Mouse (Mus musculus): ENCODE measurements around the gene Cars2. TPM values are rescaled to one million over a fixed set of nuclear protein-coding genes. Genes with fewer than 3 reads are reported as not detected.
"Not testable (repeated sequence)": the region's sequence is repeated elsewhere in the genome, so short reads cannot be mapped to it uniquely, and the experiment has no call there.

Cars2 gene
- total RNA-seq, 2 experiments from 2014 or later: 20.5 to 24.3 TPM

DNA sequence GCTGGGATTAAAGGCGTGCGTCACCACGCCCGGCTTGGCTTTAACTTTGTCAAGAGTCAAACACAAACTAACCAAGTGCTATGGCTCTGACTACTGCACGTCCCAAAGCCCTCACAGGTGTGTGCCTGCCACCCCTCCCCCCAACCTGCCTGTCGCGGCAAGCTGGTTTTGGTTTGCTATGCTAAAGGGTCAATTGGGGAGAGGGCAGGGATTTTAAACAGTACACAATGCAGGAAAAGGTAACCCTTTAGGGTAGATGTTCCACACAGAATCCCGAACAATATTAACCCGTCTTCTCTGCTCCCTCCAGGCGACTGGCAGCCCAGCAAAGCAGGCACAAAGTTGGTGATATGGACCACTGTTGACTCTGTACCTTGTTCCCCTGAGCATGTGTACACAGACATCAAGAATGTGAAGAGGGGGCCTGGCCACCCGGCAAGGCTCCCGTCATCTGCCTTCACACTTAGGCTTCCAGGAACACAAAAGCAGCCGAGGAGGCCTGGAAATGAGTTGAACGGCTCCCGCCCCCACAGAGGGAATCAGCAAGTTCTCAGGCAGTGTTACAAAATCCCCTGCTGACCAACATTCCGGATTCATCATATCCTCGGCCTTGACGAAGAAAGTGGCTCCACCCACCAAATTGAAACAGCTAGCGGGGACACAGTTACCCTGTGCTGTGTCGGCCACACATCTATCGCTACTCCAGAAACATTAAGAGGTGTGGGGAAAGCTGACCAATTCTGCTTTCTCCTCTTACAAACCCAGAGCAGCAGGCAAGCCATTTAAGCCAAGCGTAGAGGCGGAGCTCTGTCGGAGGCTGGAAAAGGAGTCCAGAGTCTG lies 74.0 kb downstream of the Cars2 start:
- DNase-seq (ENCODE audit: low spot score in 2 of 2): peak in 1 of 2 experiments; percentile 39

DNA sequence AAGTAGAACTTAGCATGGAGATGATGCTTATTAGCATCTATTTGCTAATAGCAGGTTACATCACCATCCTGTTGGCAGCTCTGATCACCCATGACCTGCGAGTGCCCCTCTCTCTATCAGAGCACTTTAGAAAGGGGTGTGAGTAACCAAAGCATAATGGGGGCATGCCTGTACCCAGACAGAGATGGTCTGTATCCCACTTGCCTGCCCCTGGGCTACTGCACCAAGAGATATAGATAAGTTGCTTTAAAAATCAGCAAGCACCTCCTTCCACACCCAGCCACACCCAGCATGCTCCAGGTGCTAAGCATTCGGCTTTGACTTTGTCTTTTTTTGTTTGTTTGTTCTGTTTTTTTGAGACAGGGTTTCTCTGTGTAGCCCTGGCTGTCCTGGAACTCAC lies 74.7 kb downstream of the Cars2 start:
- DNase-seq (ENCODE audit: low spot score in 2 of 2): no peak

DNA sequence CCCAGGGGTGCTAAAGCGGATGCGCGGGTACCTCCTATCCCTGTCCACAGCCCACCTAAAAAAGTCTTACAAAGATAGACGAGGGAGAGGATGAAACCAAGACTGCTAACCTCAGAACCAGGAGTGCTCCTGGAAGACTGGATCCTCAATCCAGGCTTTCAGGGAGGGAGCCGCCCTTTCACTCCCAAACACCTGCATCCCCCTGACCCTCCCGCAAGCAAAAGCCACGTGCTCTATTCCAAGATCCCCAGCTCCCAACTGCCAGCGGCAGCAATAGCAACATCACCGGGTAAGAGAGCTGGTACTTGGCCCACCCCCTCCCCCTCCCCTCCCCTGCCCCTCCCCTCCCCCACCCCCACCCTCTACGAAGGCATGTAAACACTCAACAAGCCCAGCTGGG lies 75.2 kb downstream of the Cars2 start:
- no peak for DNase-seq (ENCODE audit: low spot score in 2 of 2)

DNA sequence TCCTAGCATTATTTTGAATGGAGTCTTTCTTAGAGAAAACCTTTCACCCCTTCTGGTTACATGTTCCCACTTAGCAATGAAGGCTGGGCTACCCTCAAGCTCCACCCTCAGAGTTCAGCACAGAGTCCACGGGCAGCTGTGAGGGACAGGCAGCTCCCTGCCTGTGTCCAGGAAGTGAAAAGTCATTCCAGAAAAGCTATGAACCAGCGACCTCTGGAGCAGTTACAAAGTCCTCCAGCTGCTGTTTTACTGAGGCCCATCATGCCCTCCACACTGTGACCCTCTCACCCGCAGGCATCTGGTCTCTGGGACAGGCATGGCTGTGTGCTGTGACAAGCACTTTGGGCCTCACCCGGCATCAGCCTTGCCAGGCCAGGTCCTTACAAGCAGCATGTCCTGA lies 77.5 kb downstream of the Cars2 start:
- no peak for DNase-seq (ENCODE audit: low spot score in 2 of 2)

DNA sequence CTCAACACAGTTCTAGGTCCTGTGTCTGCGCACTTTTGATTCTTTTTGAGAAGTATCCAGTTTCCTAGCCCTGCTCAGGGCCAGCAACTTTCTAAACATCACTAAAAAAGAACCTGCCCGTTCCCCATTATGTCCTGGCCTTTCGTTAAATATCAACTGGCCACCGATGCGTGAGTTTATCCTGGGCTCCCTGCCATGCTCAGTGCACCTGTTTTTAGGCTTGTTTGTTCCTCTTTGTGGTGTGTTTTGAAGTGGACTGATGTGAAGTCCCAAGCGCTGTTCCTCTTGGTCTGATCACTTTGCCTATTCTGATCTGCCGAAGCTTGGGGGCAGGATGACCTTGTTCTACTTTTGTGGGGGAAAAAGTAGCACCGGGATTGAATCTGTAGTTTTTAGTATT lies 79.3 kb downstream of the Cars2 start:
- DNase-seq (ENCODE audit: low spot score in 2 of 2): no peak

DNA sequence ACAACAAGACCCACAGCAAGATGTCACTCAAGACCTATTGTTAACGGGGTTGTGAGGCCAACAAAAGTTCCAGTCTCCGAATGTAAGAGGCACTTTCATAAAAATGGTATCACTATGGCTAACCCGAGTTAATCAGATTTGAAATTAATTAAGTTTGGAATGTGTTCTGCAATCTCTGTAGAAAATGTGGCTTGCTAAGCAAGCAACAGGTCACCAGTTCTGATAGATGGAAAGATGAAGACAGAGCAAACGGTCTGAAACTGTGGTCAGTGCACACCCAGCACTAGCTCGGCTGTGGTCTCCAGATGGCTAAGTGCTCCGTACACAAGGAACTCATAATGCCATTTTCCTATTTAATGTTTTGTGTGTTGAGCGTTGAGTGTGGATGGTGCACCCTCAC lies 79.9 kb downstream of the Cars2 start:
- no peak for DNase-seq (ENCODE audit: low spot score in 2 of 2)

DNA sequence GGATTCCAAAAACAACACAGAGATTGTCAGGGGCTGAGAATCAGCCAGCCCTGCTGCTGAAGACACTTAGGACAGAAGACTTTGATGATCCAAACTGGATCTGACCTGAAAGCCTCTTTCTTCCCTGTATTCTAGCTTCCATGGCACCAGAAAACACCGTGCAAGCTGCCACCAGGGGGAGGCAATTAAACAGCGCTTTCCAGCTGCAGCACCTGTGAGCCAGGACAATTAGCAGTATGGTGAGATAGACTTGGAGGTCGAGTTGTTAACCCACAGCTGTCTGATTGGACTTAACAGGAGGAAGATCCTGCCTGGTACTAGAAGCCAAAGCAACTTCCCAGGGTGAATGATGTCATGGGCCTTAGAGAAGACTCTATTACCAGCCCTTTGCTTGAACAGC lies 81.5 kb downstream of the Cars2 start:
- no peak for DNase-seq (ENCODE audit: low spot score in 2 of 2)

DNA sequence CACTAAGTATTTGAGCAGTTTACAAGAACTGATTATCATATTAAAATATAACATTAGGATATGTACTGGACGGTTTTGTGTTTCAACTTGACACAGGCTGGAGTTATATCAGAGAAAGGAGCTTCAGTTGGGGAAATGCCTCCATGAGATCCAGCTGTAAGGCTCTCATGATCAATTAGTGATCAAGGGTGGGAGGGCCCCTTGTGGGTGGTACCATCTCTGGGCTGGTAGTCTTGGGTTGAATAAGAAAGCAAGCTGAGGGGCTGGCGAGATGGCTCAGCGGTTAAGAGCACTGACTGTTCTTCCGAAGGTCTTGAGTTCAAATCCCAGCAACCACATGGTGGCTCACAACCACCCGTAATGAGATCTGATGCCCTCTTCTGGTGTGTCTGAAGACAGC lies 84.1 kb downstream of the Cars2 start:
- DNase-seq (ENCODE audit: low spot score in 2 of 2): not testable (repeated sequence)

DNA sequence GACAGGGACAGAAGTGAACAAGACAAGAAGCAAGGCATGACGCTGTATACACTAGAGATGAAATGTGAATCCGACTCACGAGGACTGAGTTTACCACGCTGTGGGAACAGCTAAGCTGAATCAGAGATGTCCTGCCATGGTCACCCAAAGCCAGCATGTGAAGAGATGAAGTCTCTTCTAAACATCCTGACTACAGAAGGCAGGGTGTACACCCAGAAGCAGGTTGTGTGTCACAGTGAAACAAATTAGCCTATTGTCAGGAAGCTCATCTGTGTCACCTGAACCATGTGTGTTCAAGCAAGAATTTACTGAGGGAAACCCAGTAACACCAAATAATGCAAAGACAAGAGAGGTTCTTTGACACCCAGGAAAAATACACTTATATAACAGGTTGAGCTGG lies 85.0 kb downstream of the Cars2 start:
- DNase-seq (ENCODE audit: low spot score in 2 of 2): no peak

DNA sequence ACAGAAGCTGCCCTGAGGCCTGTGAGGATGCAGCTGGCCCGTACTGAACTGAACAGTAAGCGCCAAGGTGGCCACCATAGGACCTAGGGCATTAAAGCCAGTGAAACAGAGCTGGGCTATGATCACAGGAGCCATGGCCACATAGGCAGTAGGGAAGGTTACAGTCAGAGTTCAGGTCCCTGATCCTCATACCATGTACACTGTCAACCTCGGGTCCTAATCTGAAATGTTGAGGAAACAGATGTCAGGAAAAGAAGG lies 85.9 kb downstream of the Cars2 start:
- DNase-seq (ENCODE audit: low spot score in 2 of 2): no peak

Other genes with a start within 250 kb of the Cars2 start
- 100 to 1,000 TPM; 480 to 481 TPM for gene Col4a2, start 238.0 kb downstream of the Cars2 start, total RNA-seq (2021)
- gene Col4a1, start 238.0 kb downstream of the Cars2 start, total RNA-seq (2021): 1,000 to 10,000 TPM in 1 of 2 experiments, 100 to 1,000 TPM in 1; 969 to 1,074 TPM
- gene Rab20, start 72.1 kb downstream of the Cars2 start, total RNA-seq (2021): under 1 TPM; 0.70 to 0.91 TPM
- gene Naxd, start 53.3 kb downstream of the Cars2 start, total RNA-seq (2021): 10 to 100 TPM; 32.2 to 36.5 TPM
- gene Ing1, start 4.8 kb upstream of the Cars2 start, total RNA-seq (2021): 10 to 100 TPM; 39.7 to 47.8 TPM
- 10 to 100 TPM; 68.0 to 98.1 TPM for gene Ankrd10, start 85.0 kb upstream of the Cars2 start, total RNA-seq (2021)
- not detected for gene 1700016D06Rik, start 150.3 kb upstream of the Cars2 start, total RNA-seq (2021)
- 100 to 1,000 TPM; 107 to 114 TPM for gene Arhgef7, start 176.9 kb upstream of the Cars2 start, total RNA-seq (2021)

Data from gastrocnemius, postnatal 4 days (tissue).